Mouse (Mus musculus): ENCODE measurements around the gene Sgpp2. TPM values are rescaled to one million over a fixed set of nuclear protein-coding genes. Genes with fewer than 3 reads are reported as not detected.
A peak's percentile ranks its signal among the peaks of the same experiment; 100 is the strongest.

Sgpp2 gene
- total RNA-seq (2021), result 1 to 10 TPM; 3.5 to 4.5 TPM
- long read RNA-seq, experiment 1, full-length matches to known transcripts, result 7 of 8 reads
- long read RNA-seq, experiment 1, partial matches to known transcripts, result 0 of 8 reads
- long read RNA-seq, experiment 1, other reads (novel, unspliced or antisense), result 1 of 8 reads
- long read RNA-seq, experiment 2, full-length matches to known transcripts, result 2 of 3 reads
- long read RNA-seq, experiment 2, partial matches to known transcripts, result 0 of 3 reads
- long read RNA-seq, experiment 2, other reads (novel, unspliced or antisense), result 1 of 3 reads

DNA sequence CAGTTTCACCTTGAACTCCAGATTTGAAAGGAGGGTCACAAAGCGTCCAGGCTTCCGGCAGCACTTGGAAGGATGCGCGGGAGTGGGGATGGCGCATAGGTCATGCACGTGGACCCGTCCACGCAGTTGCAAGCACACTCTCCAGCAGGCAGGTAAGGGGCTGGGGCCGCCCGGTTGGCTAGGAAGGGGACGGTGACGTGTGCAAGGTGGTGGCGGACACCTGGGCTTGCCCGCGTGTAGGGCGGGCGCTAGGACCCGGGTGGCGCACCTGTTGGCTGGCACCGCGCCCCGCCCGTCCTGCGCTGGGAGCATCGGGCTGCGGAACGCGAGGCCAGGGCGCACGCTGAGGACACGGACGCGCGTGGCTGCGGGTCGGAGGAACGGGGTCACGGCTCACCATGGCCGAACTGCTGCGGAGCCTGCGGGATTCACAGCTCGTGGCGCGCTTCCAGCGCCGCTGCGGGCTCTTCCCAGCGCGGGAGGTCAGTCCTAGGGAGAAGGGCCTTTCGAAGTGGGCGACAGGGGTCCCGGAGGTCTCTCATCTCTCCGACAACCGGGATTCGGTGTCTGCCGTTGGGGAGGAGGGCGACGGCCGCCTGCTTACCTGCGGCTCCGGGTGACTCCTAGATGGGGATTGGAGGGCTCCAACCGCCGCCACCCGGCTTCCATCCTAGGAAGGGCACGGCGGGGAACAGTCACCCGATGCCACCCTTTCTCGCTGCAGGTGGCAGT, at the start of gene Sgpp2:
Sgpp2 (plus strand) TSS at position 325 of the 732 bp plus-strand sequence.
- DNase-seq (ENCODE audit: low spot score in 2 of 2), result no peak
- intact Hi-C loops (cut with DNase I), result loop anchor here (5.0 kb wide), 1 partner anchor 93 kb away; no protein-coding TSS in a partner anchor

DNA sequence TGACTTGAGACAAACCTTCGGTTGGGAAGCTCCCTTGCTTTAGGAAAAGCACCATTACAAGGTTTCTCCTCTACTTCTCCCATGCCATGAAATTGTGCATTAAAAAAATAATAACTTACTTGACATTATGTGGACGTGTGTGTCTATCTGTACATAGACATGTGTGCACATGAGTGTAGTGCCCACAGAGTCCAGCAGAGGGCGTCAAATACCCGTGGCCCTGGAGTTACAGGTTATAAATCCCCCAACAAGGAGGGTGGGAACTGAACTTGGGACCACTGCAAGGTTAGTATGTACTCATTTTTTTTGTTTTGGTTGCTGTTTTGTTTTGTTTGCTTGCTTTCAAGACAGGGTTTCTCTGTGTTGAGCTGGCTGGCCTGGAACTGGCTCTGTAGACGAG, 42.6 kb upstream of the Sgpp2 start:
- intact Hi-C loops (cut with DNase I), result no loop called here
- no peak for DNase-seq (ENCODE audit: low spot score in 2 of 2)

DNA sequence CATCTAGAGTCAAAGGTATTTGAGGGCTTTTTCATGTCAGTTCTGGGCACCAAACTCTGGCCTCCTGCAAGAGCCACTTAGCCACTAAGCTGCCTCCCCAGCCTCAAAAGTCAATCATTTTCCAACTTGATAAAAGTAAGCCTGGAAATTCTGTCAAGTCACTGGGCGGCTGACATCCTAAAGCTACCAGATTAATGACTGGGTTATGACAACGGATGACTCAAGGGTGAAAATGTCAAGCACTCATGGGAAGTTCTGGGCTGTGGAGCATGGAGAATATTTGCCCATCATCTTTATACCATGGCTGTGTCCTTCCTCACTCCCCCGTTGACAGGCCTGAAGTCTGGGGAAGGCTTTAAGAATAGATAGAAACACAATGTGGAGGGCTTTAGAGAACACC, 37.2 kb upstream of the Sgpp2 start:
- DNase-seq (ENCODE audit: low spot score in 2 of 2), result no peak
- intact Hi-C loops (cut with DNase I), result no loop called here

DNA sequence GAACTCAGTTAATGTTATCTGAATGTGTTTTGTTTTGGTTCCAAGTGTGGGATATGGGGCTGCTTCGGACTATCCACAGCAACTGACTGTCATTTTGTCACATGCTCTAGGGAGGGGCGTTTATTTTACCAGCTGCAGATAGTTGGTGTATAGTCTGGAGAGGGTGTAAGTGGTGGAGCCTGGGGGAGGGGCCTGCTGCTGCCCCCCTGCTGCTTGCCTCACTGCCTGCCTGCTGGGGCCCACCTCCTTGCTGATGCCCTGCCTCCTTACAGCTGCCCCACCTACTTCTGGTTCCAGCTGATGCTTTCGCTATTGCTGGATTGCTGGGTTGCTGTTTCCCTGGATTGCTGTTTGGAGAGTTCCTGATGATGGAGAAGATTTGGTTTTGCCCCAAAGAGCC, 31.0 kb upstream of the Sgpp2 start:
- DNase-seq (ENCODE audit: low spot score in 2 of 2), result no peak
- intact Hi-C loops (cut with DNase I), result no loop called here

DNA sequence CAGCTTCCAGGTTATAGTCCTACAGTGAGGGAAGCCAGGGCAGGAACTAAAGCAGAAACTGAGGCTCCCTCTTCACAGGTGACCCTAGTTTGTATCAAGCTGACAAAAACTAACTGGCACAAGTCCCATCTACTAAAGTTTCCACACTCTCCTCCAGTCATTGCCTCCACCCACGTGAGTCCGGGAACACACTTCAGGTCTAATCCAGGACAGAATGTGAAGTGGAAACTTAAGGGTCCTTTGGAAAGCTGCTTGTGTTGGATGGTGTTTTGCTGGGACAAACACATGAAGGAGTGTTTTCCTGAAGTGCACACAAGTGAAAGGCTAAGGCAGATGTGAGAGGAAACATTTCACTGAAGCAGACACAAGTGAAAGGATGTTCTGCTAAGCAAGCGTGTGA, 17.7 kb upstream of the Sgpp2 start:
- no peak for DNase-seq (ENCODE audit: low spot score in 2 of 2)
- intact Hi-C loops (cut with DNase I), result no loop called here

DNA sequence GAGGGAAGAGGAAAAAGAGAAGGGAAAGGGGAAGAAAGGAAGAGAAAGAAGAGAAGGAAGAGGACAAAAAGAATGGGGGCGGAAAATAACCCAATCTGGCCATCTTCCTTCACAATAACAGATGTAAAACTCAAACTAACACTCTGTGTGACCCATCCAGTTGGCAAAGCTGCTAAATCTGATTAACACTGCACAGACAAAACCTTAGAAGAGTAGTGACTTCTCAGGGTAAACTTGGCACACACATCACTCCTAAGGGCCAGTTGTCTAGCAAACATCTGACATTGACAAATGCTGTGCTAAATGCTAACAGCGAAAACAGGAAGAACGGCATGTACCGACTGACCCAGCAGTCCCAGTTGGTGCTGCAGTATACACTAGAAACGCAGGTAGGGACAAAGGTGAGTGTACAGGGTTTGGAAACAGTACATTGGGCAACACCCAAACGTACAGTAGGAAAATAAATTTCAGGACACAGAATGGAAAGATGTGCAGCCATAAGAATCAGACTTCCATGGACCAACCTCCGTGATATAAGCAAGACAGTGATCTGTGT, 10.4 kb upstream of the Sgpp2 start:
- intact Hi-C loops (cut with DNase I), result no loop called here

DNA sequence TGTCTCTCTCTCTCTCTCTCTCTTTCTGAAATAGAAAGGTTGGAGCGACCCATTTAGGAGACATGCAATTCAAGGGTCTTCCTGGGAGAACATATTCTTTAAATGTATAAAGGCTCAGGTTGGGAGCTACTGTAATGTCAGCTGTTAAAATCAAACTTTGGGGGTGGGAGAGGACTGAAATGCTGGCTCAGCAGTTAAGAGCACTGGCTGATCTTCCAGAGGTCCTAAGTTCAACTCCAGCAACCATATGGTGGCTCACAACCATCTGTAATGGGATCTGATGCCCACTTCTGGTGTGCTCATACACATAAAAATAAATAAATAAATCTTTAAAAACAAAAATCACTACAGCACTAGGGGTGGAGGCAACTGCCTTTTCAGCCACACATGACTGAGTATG, 1.5 kb upstream of the Sgpp2 start:
- intact Hi-C loops (cut with DNase I), result no loop called here
- no peak for DNase-seq (ENCODE audit: low spot score in 2 of 2)

More for the DNA sequence above, 10.4 kb upstream of the Sgpp2 start:
- DNase-seq (ENCODE audit: low spot score in 2 of 2), result no peak

DNA sequence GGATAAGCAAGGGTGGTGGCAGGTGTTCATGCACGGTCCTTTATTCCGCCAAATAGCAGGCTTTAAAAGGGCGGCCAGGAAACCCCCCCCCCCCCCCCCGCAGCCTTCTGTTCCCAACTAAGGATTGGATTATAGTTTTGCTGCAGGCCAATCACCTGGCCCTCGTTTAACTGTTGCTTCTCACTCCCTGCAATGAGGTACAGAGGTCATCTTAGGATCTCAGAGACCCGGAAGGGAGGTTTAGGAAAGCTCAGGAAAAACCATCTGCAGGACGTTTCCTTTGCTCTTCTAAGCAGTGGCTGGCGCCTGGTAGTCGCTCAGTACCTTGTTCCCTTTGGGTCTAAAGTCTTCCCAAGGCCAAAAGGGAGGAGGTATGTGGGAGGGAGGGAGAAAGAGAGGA, 865 bp upstream of the Sgpp2 start:
- intact Hi-C loops (cut with DNase I), result no loop called here
- DNase-seq (ENCODE audit: low spot score in 2 of 2), result no peak

DNA sequence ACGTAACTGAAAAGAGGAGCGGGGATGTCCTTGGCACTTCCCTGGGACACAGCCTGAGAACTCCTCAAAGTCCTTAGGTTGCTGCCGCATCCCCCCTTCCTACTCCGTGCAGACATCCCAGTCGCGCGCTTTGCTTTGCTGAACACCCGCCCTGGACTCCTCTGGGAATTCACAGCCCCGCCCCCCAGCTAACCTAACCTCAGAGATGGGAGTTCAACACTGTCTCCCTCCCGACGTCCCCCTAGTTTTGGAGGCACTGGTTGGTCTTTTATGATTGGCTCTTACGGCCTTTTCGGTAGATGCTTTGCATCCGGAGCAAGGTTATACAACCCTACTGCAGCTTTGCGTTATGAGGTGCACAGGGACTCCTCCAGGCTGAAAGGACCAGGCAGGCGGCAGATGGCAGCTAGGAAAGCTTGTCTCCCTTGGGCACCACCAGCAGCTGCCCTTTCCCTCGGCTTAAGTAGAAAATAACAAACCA, 756 bp downstream of the Sgpp2 start:
- intact Hi-C loops (cut with DNase I), result loop anchor here (5.0 kb wide), 1 partner anchor 94 kb away; no protein-coding TSS in a partner anchor
- DNase-seq (ENCODE audit: low spot score in 2 of 2), result peak in 1 of 2 experiments; percentile 4

DNA sequence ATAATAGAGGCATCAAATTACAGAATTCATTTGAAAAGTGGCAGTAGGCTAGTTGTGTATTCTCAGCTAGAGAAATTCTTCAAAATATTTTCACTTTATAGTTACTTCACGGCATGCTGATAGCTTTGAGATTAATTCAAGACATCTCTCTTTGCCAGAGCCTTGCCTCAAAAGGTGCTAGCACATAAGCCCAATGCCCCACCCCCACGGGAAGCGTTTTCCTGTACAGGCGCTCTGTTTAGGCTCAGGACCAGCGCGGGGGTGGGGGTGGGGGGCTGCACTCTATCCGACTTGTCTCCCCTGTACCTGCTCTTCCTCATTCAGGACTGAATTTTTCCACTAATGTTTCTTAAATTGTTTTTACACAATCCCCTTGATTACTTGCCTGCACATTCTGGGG, 1.3 kb downstream of the Sgpp2 start:
- DNase-seq (ENCODE audit: low spot score in 2 of 2), result no peak
- intact Hi-C loops (cut with DNase I), result loop anchor here (5.0 kb wide), 1 partner anchor 94 kb away; no protein-coding TSS in a partner anchor

DNA sequence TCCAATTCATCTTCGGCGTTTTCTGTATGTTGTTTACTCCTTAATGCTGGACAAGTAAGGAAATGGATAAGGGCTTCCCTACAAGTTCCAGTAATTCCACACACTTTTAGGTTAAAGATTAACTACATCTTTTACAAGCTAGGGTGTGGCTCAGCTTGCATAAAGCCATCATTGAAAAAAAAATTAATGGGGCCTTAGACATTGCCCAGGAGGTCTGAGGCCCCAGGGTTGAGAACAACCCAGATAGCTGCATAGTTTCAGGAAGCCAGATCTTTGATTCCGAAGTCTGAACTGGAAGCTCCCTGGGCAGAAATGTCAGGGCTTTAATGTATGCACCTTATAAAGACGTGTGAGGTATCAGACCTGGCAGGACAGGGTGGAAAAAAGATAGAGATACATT, 2.8 kb downstream of the Sgpp2 start:
- intact Hi-C loops (cut with DNase I), result loop anchor here (5.0 kb wide), 1 partner anchor 96 kb away; no protein-coding TSS in a partner anchor
- DNase-seq (ENCODE audit: low spot score in 2 of 2), result no peak

DNA sequence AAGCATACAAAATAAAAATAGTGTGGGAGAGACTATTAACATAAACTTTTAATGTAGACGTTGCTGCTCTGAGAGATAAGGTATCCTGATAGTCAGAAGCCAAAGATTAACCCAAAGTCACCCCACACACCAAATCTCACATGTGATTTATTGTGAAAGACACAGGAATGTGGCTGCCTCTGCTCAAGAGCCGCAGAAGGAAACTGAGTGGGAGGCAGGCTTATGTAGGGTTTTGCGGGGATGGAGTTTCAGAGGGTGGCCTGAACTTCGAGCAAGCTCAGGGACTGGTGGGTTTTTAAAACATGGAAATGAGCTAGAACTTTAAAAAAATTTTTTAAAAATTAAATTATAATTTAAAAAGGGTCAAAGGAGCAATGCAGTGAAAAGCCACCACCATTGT, 3.8 kb downstream of the Sgpp2 start:
- DNase-seq (ENCODE audit: low spot score in 2 of 2), result no peak
- intact Hi-C loops (cut with DNase I), result loop anchor here (5.0 kb wide), 1 partner anchor 97 kb away; no protein-coding TSS in a partner anchor

DNA sequence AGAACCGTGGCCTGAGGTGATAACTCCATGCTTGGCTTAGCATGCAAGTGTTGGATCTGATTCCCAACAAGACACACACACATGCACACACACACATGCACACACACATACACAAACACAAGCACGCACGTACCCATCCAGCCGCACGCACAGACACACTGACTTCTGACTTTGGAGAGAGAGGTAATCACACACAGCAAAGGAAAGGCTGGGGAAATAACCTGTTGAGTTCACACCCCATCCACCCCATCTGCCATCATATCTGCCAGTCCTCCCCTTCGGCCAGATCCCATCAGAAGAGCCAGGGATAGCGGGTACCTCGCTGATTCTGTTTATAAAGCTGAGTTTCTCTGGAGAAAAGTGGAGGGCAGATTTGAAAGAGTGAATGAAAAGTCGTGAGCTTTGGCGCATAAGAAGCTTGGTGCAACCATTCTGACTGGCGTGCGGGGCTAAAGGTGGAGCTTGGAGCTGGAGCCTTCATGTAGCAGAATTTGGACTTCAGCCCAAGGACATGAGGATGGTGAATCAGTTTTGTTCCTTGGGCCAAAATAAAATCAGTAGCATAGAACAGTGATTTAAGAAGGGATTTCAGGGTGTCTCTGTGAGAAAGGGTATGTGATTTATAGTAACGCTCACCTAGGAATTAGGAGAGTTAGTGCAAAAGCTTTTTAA, 8.1 kb downstream of the Sgpp2 start:
- no peak for DNase-seq (ENCODE audit: low spot score in 2 of 2)
- intact Hi-C loops (cut with DNase I), result no loop called here

DNA sequence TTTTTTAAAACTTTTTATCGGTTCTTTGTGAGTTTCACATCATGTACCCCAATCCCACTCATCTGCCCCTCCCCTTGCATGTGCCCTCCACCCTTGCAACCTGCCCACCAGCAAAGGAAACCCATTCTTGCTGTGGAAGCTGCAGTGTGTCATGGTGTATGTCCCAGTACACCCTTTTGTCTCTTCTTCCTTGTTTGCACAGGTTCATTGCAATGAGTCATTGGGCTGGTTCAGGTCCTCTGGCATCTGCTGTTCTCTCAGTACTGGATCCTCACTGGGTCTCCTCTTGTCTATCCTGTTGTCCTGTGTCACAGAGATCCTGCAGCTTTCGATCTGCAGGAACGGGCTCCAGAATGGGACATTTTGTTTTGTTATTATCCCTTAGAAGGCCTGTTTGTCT, 10.1 kb downstream of the Sgpp2 start:
- intact Hi-C loops (cut with DNase I), result no loop called here
- no peak for DNase-seq (ENCODE audit: low spot score in 2 of 2)

DNA sequence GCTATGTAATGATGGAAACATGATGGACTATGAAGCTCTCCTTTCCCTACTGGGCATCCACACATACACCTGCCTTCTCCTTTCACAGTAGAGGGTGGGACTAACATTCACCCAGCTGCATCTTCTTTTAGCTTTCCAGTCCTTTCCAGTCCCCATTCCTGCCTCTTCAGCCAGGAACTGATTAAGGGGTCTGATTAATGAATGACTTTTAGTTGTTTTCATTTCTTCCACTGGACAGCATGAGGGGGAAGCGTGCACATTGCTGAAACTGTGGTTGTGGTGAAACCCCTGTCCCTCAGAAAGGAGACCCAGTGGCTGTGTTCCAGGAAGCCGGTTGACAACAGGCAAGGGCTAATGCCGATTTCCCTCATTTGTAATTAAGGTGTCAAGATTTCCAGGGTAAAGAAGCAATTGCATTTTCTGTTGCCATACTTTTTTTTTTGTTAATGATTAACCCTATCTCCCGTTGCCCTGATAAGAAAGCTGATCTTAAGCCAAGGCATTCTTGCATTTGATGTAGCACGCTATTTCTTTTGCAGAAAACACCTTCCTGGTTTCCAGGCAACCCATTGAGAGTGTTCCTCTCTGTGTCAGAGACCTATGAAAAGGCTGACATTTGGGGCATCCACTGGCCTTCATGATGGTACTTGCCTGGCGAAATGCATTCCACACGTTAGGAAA, 12.1 kb downstream of the Sgpp2 start:
- intact Hi-C loops (cut with DNase I), result no loop called here
- DNase-seq (ENCODE audit: low spot score in 2 of 2), result no peak

DNA sequence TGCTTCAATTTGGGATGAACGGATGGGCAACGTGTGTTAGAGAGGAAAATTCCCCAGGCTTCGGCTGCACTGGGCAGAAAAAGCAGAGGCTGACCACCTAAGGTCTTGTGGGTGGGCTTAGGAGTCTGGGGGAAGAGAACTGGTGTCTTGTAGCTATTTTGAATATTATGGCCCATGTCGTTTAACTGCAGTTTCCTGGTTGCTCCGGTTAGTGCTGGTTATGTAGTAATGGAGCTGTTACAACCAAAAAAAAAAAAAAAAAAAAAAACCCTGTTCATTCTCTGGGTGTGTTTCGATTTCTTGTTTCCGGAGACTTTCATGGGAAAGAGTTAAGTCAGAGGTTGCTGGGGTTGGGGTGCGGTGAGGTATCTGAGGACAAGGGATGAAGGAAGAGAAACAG, 12.7 kb downstream of the Sgpp2 start:
- no peak for DNase-seq (ENCODE audit: low spot score in 2 of 2)
- intact Hi-C loops (cut with DNase I), result no loop called here

DNA sequence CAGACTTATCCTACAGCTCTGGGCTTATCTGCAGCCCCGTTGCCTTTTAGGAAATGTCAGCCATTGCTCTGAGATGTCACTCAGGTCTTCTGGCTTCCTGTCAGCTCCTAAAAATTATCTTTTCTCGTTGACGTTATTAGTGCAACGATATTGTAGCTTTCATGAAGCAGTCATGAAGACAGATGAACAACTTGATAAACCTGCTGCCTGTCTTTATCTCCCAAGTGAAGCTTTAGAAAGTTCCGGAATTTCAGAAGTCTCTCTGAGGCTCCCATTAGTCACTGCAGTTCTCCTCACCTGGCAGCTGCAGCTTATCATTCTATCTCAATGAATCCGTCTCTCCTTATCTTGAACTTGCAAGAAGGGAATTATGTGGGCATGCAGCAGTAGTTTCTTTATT, 13.9 kb downstream of the Sgpp2 start:
- no peak for DNase-seq (ENCODE audit: low spot score in 2 of 2)
- intact Hi-C loops (cut with DNase I), result no loop called here

DNA sequence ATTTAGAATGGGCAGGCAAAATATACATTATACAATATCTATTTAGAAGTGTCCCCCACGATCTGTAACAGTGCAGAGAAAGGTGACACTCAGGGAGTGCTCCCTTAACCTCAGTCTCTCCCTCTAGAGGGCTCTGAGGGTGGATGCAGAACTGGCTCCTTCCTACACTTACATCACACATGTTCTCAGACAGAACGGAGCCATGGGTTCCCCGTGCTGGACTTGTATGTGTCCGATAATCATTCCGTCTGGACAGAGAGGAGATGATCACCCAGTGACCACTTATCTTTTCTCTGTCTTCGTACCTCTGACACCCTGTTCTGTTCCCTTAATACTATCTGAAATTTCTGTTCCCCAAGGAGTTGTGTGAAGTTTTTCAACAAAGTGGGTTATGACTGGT, 15.7 kb downstream of the Sgpp2 start:
- DNase-seq (ENCODE audit: low spot score in 2 of 2), result no peak
- intact Hi-C loops (cut with DNase I), result no loop called here

DNA sequence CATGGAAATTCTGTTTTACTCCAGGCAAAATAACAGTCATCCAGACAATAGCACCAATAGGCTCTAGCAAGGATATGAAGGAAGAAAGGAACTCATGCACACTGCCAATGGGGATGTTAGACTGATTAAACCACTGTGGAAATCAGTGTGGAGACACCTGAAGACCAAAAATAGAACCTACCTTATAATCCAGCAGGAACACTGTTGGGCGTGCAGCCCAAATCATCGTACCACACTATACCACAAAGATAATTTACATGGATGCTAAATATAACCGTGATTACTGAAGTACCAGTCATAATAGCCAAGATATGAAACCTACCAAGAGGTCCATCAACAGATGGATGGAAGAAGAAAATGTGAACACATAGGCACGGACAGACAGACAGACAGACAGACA, 18.5 kb downstream of the Sgpp2 start:
- intact Hi-C loops (cut with DNase I), result no loop called here

More for the DNA sequence above, 18.5 kb downstream of the Sgpp2 start:
- DNase-seq (ENCODE audit: low spot score in 2 of 2), result no peak
